Mouse (Mus musculus) small intestine, adult 2 months (tissue): Measurements from ENCODE around the gene Zfp286. TPM values are rescaled to one million over a fixed set of nuclear protein-coding genes. Genes with fewer than 3 reads are reported as not detected.
"Not testable (repeated sequence)": the region's sequence is repeated elsewhere in the genome, so short reads cannot be mapped to it uniquely, and the experiment has no call there.

Experiments used
- H3K27ac ChIP-seq: fragments of 200-500 bp; 2 replicates; pipeline ENCODE4 v1.5.1; 2012; ENCODE audit warnings: low read depth, low read length, control low read depth, inconsistent platforms; ENCODE audit not compliant: insufficient read depth
- H3K27me3 ChIP-seq: fragments of 200-500 bp; 2 replicates; pipeline ENCODE4 v1.6.1; 2012; ENCODE audit warnings: mild to moderate bottlenecking, moderate library complexity, low read length, inconsistent platforms; ENCODE audit not compliant: control insufficient read depth, insufficient read depth
- H3K36me3 ChIP-seq: fragments of 200-500 bp; 2 replicates; pipeline ENCODE4 v1.6.1; 2012; ENCODE audit warnings: mild to moderate bottlenecking, low read length, control low read depth, inconsistent platforms; ENCODE audit not compliant: control insufficient read depth, insufficient read depth
- H3K4me1 ChIP-seq: fragments of 200-500 bp; 2 replicates; pipeline ENCODE4 v1.6.1; 2012; ENCODE audit warnings: low read length, inconsistent platforms, mixed read lengths; ENCODE audit not compliant: control insufficient read depth, insufficient read depth, insufficient read length
- H3K4me3 ChIP-seq: fragments of 200-500 bp; 2 replicates; pipeline ENCODE4 v1.5.1; 2012; ENCODE audit warnings: low read depth, mild to moderate bottlenecking, control low read depth, inconsistent platforms, low read length, moderate library complexity
- CTCF ChIP-seq: fragments of 200-500 bp; IDR thresholded peaks from 2 replicates; pipeline ENCODE4 v1.5.1; 2012; ENCODE audit warnings: low read depth, mild to moderate bottlenecking, control low read depth, inconsistent platforms, low read length, moderate library complexity, mixed read lengths; ENCODE audit not compliant: insufficient replicate concordance, insufficient read length; ENCODE audit errors: extremely low read depth
- POLR2A ChIP-seq: fragments of 200-500 bp; IDR thresholded peaks from 2 replicates; pipeline ENCODE4 v1.6.1; 2012; ENCODE audit warnings: low read depth, mild to moderate bottlenecking, control low read depth, inconsistent platforms, low read length, moderate library complexity
- WGBS: fragments of 180-500 bp; shearing (Covaris S2); methylation state at CpG from one replicate; pipeline ENCODE4 v1.1.7; 2018; 5-methylcytosine and 5-hydroxymethylcytosine counted together
- polyA plus RNA-seq: library from polyadenylated mRNA; depleted of rRNA; stranded (reverse); fragments of >200 nt; gene quantifications from 2 replicates; pipeline ENCODE4 v1.2.3, GENCODE M21; 2012

Gene Zfp286
- polyA plus RNA-seq, 1 experiment, result 0.14 TPM

GRCm38 (mm10) chr11:62752191-62752590 is 37.1 kb downstream of the Zfp286 start:
- H3K27me3 ChIP-seq, result no peaks in the 10 kb centered on the region
- 62% methylated on average over 11 of the region's 11 CpGs for WGBS
- TF ChIP-seq CTCF (no peak), POLR2A (no peak)
- no peak overlapping the region for H3K4me3 ChIP-seq
- peaks cover 3% of the 10 kb centered on the region; the same call in 1 of the 2 replicates for H3K4me1 ChIP-seq
- H3K27ac ChIP-seq, result no peak overlapping the region
- no peaks in the 10 kb centered on the region for H3K36me3 ChIP-seq

GRCm38 (mm10) chr11:62749445-62749844 is 39.8 kb downstream of the Zfp286 start:
- H3K27me3 ChIP-seq, H3K36me3 ChIP-seq, H3K4me1 ChIP-seq, H3K27ac ChIP-seq, H3K4me3 ChIP-seq: not testable (repeated sequence)
- WGBS, result 75% methylated on average over 13 of the region's 13 CpGs

- H3K27me3 ChIP-seq, result no peaks in the 10 kb centered on the region
- no peak overlapping the region for H3K4me3 ChIP-seq
- H3K4me1 ChIP-seq, result peaks cover 6% of the 10 kb centered on the region; the same call in 1 of the 2 replicates
- 84% methylated on average over 4 of the region's 4 CpGs for WGBS
- no peak for TF ChIP-seq POLR2A
- no peak for TF ChIP-seq CTCF
- H3K27ac ChIP-seq, result no peak overlapping the region
- H3K36me3 ChIP-seq, result no peaks in the 10 kb centered on the region
Measured at GRCm38 (mm10) chr11:62748062-62748461, 41.2 kb downstream of the Zfp286 start.

- TF ChIP-seq CTCF, result no peak
- TF ChIP-seq POLR2A, result no peak
- peaks cover 6% of the 10 kb centered on the region; the same call in 1 of the 2 replicates for H3K4me1 ChIP-seq
- H3K4me3 ChIP-seq, result no peak overlapping the region
- WGBS, result 73% methylated on average over 9 of the region's 9 CpGs
- no peak overlapping the region for H3K27ac ChIP-seq
- no peaks in the 10 kb centered on the region for H3K36me3 ChIP-seq
- no peaks in the 10 kb centered on the region for H3K27me3 ChIP-seq
Measured at GRCm38 (mm10) chr11:62747227-62747626, 42.0 kb downstream of the Zfp286 start.

- 5% methylated on average over 27 of the region's 27 CpGs for WGBS
- Histone ChIP-seq H3K4me1 (peaks cover 6% of the 10 kb centered on the region; the same call in 1 of the 2 replicates), H3K4me3 (peak overlapping the region; percentile 40), H3K27me3 (no peaks in the 10 kb centered on the region), H3K27ac (no peak overlapping the region), H3K36me3 (no peaks in the 10 kb centered on the region)
- TF ChIP-seq CTCF, result no peak
- TF ChIP-seq POLR2A, result no peak
Measured at GRCm38 (mm10) chr11:62746001-62746533, 43.2 kb downstream of the Zfp286 start.

GRCm38 (mm10) chr11:62744103-62744502 is 45.2 kb downstream of the Zfp286 start:
- peak; percentile 87; the same call in 1 of the 2 replicates for TF ChIP-seq CTCF
- TF ChIP-seq POLR2A, result no peak
- 49% methylated on average over 5 of the region's 5 CpGs for WGBS
- H3K4me1 ChIP-seq, result peaks cover 6% of the 10 kb centered on the region; the same call in 1 of the 2 replicates

GRCm38 (mm10) chr11:62742261-62742957 is 46.9 kb downstream of the Zfp286 start:
- Histone ChIP-seq H3K4me3 (no peak overlapping the region), H3K27me3 (no peaks in the 10 kb centered on the region), H3K4me1 (peaks cover 6% of the 10 kb centered on the region; the same call in 1 of the 2 replicates), H3K36me3 (no peaks in the 10 kb centered on the region), H3K27ac (no peak overlapping the region)
- no peak for TF ChIP-seq CTCF
- no peak for TF ChIP-seq POLR2A
- 76% methylated on average over 10 of the region's 10 CpGs for WGBS

More at GRCm38 (mm10) chr11:62744103-62744502, 45.2 kb downstream of the Zfp286 start:
- Histone ChIP-seq H3K36me3 (no peaks in the 10 kb centered on the region), H3K27ac (no peak overlapping the region), H3K4me3 (no peak overlapping the region), H3K27me3 (no peaks in the 10 kb centered on the region)
